Mouse (Mus musculus) telencephalon, adult 2 months (tissue): ENCODE results near the gene Grip1.

Experiments used
- DNase-seq: peaks from one replicate; pipeline ENCODE4 v3.0.0-alpha.2; 2011; ENCODE audit warnings: low read depth, low spot score

Grip1 gene

DNA sequence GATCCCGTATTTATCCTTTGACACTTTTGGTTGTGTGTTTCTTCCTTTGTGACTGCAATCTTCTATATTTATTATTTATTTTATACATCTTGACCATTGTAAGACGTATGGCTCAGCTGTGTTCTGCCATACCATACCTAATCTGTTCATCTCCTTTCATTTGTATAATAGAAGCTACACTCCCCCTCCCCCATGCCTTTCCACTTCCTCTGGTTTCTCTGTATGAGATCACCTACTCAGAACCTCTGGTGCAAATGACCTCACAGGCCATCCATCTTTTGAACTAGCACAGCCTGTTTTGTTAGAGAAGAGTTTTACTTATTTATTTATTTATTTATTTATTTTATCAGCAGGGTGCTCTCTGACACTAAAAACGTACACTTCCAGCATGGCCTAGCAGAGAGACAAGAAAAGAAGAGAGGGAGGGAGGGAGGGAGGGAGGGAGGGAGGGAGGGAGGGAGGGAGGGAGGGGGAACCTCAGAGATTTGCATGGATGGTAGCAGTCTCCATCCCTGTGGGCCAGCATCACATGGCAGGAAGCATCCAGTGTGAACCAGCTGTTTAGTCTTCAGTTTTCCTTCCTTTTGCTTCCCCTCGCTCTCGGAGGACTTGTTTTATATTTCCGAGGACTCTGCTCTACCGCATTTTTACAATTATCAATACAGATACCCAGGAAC lies 207.2 kb downstream of the Grip1 start:
- DNase-seq: no peak

DNA sequence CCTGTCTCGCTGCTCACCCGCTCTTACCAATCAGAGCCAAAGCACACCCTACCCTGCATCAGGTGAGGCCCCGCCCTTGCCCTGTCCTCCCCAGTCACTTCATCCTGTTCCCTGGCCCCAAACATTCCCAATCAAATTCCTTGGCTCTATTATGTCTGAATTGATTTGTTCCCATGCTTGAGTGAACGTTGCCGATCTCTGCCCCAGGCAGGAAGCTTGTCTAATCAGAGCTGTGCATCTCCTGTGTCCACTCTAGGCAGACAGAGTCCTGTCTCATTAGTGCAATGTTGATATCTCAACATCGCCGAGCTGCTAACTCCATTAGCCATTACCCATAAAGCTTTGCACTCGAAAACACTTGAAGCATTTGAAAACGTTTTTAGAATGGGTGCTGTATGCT lies 210.0 kb downstream of the Grip1 start:
- no peak for DNase-seq

DNA sequence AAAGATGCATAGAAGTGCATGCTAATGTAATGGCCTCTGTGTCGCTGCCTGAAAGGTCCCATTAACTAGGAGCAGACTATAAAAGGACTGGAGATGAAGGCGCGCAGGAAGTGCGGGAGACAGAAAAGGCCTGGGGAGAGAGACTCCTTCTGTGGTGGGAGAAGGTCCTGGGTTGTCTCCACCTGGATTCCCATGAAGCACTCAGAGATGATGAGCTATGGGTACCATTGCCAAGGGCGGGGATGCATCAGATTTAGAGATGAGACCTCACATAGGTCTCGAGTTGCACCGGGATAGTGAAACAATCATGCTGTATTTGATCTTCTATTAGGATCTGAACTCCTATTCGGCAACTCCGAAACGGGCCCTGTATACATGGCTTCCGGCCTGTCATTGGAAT lies 212.8 kb downstream of the Grip1 start:
- no peak for DNase-seq

DNA sequence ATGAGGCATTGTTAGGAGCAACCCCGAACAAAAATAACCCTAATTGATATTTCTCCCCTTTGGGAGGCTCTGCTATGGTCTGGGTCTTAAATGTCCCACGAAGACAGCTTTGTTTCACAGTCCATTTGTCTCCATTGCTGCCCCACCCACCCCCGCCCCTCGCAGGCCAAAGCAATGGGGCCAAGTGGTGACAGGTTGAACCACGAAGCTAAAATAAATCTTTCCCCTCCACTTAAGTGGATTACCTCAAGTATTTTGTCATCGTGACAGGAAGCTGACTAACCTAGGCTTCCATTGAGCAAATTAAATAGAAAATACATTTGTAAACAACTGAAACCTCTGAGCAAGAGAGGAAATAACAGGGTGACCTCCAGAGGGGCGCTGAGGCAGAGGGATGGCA lies 216.8 kb downstream of the Grip1 start:
- no peak for DNase-seq

DNA sequence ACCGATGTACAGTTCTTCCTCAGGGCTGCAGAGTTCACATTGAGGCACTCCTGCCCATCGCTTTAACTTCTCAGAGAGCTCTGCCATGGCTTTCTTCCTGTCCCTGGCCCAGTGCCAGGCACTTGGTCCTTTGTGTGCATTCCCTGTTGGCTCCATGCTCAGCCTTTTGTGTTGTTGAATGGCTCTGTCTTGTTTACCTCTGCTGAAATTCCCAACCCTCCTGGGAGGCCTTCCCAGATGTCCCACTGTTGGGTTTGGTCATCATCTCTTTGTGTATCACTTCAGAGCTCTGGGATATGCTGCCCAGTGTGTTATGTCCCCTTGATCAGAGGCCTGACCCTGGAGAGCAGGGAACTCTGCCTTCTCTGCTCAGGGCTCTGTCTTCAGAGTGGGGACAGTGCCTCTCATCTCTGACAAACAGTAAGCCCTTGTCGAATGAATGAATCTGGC lies 230.8 kb downstream of the Grip1 start:
- DNase-seq: no peak

DNA sequence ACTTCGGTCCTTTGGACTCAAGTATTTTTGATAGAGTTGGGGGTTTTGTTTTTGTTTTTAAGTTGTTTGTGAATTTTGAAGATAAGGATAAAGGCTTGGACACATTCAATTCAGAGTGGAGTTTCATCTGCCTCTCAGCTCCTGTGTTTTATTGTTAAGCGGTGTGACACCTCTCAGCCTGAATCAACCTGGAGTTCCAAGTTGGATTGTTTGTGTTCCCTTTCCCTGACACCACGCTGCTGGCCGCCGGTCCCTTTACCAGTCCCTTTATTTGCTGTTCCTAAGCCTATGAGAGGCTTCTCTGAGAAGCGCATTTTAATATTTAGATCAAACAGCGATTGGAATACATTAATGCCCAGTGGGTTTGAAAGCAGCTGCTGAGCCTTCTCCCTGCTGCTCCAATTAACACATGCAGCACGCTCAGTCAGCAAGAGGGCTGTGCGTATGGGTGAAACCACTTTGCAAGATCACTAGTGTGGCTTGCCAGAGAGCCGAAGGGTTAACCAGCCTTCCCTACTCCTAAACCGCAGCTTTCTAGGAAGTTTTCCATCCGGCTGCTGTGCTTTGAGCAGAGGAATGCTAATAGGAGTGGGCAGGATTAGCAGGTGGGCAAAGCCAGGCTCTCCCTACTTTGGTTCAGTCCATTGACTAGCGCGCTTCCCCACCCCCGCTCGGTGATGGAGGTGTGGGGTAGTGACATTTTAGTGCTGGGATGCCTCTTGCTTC lies 237.9 kb downstream of the Grip1 start:
- DNase-seq: peak; percentile 69

DNA sequence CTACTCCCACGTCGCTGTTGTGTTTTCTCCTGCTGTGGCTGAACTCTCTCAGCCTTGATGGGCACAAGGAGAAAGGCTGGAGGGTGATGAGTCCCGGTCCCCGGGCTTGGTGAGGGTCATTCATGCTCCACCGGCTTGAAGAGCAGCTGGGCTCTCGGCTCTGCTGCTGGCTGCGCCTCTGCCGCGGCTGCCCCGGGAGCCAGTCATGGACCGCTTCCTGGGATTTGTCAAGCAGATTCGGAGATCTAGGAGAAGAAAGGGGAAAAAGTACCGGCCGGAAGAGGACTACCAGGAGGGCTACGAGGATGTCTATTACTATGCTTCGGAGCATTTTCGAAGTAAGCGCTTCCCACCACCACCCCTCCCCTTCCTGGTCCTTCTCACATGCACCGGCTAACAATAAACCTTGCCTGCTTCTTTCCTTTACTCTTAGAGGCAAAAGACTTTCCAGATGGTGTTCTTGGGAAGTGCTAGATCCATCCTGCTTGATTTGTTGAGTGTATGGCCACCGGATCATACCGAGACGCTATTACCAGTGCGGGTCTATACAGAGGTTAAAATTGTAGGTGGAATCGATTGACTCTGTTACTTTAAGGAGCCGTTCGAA lies 238.8 kb downstream of the Grip1 start:
- DNase-seq: no peak

DNA sequence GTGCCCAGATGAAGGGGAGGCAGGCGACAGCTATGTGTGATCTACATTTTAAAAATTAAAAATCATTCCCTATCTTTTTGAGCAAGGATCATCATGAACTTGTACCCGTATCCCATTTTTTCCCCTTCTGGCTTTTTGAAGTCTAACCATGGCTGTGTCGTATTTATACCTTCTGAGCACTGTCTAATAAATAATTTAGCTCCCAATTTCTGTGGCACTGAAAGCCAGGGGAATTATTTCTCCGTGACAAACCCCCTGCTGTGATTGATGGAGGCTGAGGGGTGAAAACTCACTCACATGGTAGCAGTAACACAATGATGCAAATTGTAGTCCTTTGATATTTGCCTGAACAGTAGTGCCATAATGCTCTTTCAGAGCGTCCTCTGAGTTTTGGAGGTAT lies 239.8 kb downstream of the Grip1 start:
- no peak for DNase-seq

DNA sequence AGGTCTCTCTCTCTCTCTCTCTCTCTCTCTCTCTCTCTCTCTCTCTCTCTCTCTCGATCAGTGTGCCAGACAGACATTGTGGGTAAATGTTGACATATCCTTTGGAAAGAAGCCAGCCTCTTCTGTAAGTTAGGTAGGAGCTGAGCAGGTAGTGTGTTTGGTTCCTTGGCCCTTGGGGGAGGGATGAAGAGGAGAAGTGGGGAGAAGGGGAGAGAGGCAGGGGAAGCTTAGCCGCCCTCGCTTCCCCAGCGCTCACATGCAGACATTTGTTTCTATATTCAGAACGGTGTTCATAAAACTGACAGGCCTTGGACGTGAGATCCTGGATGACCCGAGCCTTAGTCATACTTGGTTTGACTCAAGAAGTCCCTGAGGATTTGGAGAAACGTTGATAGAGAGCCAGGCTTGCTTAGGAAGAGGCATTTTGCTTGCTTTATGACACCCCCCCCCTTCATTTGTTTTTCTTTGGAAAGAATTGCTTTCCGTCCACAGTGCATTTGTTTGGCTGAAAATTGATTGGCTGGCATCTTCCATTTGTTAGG lies 243.7 kb downstream of the Grip1 start:
- no peak for DNase-seq

DNA sequence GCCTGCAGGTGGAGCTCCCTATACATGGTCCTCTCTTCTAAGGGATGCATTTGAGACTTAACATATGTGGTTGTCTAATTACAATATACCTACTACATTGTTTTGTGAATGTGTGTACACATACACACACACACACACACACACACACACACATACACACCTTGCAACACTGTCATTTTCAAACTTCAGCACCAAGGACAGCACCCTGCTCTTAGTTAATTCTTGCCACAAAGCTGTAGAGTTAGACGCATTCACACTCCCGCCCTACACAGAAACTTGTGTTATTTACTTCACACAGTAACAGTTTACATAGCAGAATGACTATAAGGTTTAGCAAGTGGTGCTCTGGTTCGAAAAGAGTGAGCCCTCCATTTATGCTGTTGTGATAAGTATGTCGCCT lies 251.7 kb downstream of the Grip1 start:
- no peak for DNase-seq

DNA sequence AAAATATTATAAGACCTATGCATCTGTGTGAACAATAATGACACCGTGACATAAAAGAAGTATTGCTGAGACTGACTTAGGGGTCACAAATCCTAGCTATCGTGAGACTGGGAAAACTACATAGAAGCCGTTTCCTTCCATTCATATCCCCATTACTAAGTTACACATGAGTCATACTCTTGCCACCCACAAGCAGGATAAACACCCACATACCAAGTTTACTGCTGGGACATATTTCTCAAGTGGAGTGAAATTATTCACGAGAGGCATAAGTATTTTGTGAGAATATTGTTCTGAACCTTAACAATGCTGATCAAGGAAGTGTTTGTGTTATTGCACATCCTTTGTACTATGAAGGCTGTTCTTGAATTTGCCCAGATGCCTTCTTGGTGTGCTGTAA lies 252.7 kb downstream of the Grip1 start:
- peak; percentile 60 for DNase-seq

DNA sequence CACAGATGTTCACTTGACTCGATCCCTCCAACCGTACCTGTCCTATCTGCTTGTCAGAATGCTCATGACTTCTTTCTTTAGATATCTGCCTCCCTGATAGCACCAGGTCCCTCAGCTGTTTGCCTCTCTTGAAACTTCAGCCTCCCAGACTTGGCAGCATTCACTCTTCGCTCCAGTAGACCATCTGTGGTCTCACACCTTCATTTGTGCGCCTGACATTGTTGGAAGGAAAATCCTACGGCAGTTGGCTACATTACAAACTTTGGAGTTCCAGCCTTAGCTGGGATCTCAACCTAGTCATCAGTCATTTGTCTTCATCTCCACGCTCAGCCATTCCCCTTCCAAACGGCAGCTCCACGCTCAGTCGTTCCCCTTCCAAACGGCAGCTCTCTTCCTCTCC lies 253.4 kb downstream of the Grip1 start:
- no peak for DNase-seq

DNA sequence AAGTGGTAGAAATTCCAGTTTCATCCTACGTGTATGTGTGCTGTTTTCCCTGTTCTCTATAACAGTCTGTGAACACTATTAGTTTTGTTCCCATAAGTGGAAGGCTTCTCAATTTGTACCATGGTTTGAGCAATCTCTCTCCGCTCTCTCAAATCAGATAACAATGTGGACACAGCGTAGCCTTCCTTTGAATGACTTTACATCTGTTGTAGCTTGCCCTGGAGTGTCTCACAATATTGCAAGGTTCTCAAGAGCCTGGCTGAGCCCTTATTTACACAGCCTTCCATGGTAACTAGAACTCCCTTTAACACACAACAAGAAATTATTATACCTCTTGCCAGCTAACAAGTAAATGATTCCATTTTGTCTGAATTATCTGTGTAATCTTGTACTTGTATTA lies 268.3 kb downstream of the Grip1 start:
- no peak for DNase-seq

DNA sequence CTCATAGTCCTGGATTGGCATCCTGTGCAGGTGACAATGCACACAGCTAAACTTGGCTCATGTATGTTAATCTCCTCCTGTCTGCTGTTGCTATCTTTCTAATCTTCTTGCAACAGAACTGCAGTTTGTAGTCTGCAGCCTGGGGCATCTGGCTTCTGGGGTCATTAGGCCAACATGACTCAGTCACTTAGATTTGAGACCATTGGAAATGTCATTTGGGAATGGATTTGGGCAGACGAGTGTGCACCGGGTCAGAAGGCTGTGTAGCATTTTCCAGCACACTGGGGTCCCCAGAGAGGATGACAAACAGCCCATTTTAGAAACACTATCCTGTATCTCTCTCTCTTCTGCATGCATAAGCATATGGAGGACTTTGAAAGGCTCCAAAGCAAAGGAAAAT lies 268.8 kb downstream of the Grip1 start:
- DNase-seq: no peak

DNA sequence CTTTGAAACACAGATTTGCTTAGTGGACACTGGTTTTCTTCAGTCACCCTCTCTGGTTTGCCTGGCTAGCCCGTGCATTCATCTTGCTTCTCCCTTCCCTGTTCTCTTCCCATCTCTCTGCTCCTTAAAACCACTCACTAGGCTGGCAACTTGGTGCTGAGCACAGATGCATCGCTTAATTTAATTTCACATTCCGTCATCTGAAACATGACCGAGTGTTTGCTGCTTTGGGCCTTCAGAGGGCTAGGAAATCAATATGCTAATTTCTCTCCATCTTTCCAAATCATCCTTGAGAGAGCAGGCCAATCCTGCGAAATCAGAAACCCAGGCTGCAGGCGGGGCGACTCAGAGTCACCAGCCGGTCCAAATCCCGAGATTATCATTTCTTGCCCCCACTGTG lies 270.0 kb downstream of the Grip1 start:
- DNase-seq: no peak

DNA sequence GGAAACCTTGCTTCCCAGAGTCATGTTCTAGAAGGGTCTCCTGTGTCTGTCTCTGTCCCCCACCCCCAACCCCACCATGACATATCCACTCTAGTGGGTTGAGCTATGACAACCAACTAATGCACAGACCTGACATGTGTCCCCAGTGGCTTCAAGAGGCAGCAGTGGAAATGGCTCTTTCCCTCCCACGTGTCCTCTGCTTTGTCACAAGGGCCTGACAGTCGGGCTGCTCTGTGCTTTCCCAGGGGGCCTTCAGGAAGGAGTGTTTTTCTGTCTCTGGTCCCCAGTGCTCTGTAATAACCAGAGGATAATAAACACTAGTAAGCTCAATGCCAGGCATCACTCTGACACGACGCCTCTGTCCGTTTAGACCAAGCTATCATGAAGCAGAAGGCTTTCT lies 271.7 kb downstream of the Grip1 start:
- DNase-seq: no peak

DNA sequence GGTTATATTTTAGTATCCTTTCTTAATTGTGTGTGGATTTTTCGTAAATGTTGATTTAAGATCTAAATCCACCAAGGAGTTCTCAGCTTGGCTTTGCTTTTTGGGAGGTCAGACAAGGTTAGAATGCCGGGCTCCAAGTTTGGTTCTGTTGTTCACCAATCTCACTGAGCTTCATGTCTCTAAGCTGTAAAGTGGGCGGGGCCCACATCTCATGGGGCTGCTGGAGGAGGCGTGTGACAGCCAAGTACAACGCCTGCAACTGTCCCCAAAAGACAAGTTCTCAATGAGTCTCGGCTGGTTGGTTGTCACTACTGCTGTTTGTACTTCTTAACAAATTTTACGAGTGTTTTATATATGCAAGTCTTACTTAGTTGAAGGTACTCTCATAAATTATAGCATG lies 272.3 kb downstream of the Grip1 start:
- DNase-seq: no peak

DNA sequence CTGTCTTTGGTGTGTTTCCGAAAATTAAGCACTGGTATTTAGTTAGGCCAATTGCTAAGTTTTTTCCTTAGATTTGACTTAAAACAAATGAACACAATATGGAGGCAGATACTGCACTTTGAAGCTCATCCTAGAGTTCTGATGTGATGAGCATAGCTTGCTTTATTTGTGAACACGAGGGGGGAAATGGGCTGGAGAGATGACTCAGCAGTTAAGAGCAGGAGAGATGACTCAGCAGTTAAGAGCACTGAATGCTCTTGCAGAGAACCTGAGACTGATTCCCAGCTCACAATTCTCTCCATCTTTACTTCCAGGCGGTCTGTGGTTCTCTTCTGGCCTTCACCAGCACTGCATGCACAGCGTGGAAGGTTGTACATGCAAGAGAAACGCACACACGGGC lies 273.3 kb downstream of the Grip1 start:
- DNase-seq: no peak

DNA sequence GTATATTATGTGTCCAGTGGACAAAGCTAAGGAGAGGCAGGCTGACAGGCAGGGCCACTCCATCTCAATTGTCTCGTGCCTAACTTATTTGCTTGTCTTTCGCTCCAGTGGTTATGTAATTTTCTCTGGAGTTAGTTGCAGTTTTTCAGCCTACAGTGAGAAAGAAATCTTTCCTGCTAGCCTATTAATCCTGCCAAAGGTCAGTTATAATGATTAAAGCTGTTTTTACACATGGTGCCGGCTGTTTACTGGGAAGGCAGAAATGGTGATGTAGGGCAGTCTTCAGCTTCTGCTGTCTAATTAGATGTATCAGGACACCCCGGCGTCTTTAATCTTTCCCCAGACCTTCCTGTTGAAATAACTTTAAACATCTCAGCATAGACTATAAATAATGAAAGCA lies 276.6 kb downstream of the Grip1 start:
- no peak for DNase-seq

DNA sequence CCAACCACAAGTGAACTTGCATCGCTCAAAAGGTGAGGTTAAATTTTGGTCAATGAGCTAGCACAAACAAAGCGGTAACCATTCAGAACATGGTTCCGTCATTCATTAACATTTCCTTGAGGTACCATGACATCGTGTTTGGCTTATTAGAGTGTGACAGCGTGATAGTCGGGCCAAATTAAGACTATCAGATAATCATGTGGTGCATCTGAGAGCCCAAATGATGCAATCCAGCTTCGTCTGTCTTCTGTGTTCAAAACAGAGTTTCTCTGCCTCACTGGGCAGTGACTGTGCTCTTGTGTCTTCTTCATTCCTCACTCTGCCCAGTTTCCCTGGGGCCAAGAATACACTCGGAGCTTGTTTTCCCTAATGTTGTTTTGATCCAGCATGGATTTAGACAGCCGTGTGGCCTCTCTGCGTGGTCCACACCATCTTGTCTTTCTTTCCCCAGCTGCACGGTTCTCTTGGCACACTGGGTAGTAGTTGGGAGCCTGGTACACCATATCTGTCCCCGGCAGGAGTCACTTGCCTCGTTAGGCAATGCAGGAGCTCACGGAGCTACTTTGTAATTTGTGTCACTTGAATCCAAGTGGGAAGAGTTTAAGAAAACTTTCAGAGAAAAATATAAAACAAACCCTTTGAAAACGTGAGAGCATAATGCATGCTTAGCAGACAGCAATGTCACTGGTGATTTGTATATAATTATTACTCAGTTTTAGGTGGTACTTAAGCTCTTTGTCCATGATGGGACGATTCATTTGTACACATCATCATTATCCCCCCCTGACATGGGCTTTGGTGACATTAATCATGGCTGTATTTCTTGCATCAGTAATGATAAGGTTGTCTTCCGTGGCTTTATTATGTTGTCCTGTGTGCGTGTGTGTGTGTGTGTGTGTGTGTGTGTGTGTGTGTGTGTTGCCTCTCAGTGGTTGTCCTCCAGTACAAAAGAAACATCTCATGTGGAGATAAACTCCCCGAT lies 281.7 kb downstream of the Grip1 start:
- no peak for DNase-seq

DNA sequence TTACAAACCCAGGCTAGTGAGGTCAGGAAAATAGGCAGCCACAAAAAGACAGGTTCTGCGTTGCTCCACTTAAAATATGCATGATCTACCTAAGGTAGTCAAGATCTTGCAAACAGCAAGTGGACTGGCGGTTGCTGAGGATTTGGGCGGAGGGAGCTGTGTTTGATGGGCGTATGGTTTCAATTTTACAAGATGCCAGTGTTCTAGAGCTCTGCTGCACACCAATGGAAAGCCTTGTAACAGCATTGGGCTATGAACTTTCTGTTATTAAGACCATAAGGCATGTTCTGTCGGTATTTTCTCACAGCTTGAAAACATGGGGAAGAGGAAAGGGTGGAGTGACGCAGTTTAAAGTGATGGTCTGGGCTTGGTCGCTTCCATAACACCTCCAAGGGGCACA lies 285.8 kb downstream of the Grip1 start:
- no peak for DNase-seq

DNA sequence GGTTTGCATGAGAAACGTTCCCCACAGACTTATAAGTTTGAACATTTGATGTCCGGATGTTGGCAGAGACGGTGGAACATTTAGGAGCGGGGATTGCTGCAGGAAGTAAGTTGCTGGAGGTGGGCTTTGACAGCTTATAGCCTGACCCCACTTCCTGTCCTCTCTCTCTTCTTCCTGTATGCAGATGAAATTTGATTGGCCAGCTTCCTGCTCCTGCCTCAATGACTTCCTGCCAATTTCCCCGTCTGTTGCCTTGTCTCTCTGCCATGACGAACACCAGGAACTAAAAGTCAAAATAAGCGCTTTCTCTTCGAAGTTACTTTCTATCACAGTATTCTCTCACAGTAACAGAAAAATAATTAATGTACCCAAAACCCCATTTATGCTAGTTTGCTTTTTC lies 289.1 kb downstream of the Grip1 start:
- no peak for DNase-seq
